Mouse (Mus musculus) brain, adult 2 months (tissue): ENCODE results near the gene Lmtk3.

ENCODE experiments used
- DNase-seq: peaks from one replicate; pipeline ENCODE4 v3.0.0; 2011; ENCODE audit warnings: low read depth, low spot score

Gene Lmtk3

GRCm38 (mm10) chr7:45783511-45784091 is at the start of gene Lmtk3:
TSS of gene Lmtk3 (plus strand) at chr7:45783738.
- peak; percentile 93 for DNase-seq

GRCm38 (mm10) chr7:45739162-45739763 is 44.3 kb upstream of the Lmtk3 start:
- peak; percentile 94 for DNase-seq

- no peak for DNase-seq
Measured at GRCm38 (mm10) chr7:45739820-45740219, 43.7 kb upstream of the Lmtk3 start.

GRCm38 (mm10) chr7:45741308-45741707 is 42.2 kb upstream of the Lmtk3 start:
- DNase-seq, result peak; percentile 59

- DNase-seq, result peak; percentile 89
Measured at GRCm38 (mm10) chr7:45741777-45742176, 41.8 kb upstream of the Lmtk3 start.

GRCm38 (mm10) chr7:45742338-45742737 is 41.2 kb upstream of the Lmtk3 start:
- DNase-seq, result peak; percentile 95

GRCm38 (mm10) chr7:45744387-45744786 is 39.2 kb upstream of the Lmtk3 start:
- DNase-seq, result peak; percentile 90

- DNase-seq, result no peak
Measured at GRCm38 (mm10) chr7:45746518-45746917, 37.0 kb upstream of the Lmtk3 start.

- DNase-seq, result no peak
Measured at GRCm38 (mm10) chr7:45747450-45747849, 36.1 kb upstream of the Lmtk3 start.

GRCm38 (mm10) chr7:45748110-45748509 is 35.4 kb upstream of the Lmtk3 start:
- no peak for DNase-seq

GRCm38 (mm10) chr7:45749401-45749800 is 34.1 kb upstream of the Lmtk3 start:
- DNase-seq, result peak; percentile 51

GRCm38 (mm10) chr7:45750162-45750561 is 33.4 kb upstream of the Lmtk3 start:
- DNase-seq, result no peak

GRCm38 (mm10) chr7:45755703-45756102 is 27.8 kb upstream of the Lmtk3 start:
- no peak for DNase-seq

GRCm38 (mm10) chr7:45759400-45759799 is 24.1 kb upstream of the Lmtk3 start:
- DNase-seq, result no peak

- DNase-seq, result no peak
Measured at GRCm38 (mm10) chr7:45760151-45760550, 23.4 kb upstream of the Lmtk3 start.

GRCm38 (mm10) chr7:45765995-45766394 is 17.5 kb upstream of the Lmtk3 start:
- no peak for DNase-seq

- DNase-seq, result no peak
Measured at GRCm38 (mm10) chr7:45766764-45767163, 16.8 kb upstream of the Lmtk3 start.

GRCm38 (mm10) chr7:45767500-45767899 is 16.0 kb upstream of the Lmtk3 start:
- DNase-seq, result no peak

- no peak for DNase-seq
Measured at GRCm38 (mm10) chr7:45770427-45771082, 13.0 kb upstream of the Lmtk3 start.

GRCm38 (mm10) chr7:45771101-45771500 is 12.4 kb upstream of the Lmtk3 start:
- DNase-seq, result no peak

- no peak for DNase-seq
Measured at GRCm38 (mm10) chr7:45775237-45775636, 8.3 kb upstream of the Lmtk3 start.

GRCm38 (mm10) chr7:45779081-45779641 is 4.4 kb upstream of the Lmtk3 start:
- DNase-seq, result peak; percentile 50

GRCm38 (mm10) chr7:45782271-45782670 is 1.3 kb upstream of the Lmtk3 start:
- DNase-seq, result no peak
